Mouse (Mus musculus): Measurements from ENCODE around the gene Ech1.
"Not testable (repeated sequence)": the region's sequence is repeated elsewhere in the genome, so short reads cannot be mapped to it uniquely, and the experiment has no call there.

The Ech1 gene

GRCm38 (mm10) chr7:28862817-28863499 lies 37.9 kb downstream of the Ech1 start:
- peak; percentile 52 to 76 for DNase-seq (ENCODE audit: low spot score in 2 of 2)

- no peak for DNase-seq (ENCODE audit: low spot score in 2 of 2)
Observed at GRCm38 (mm10) chr7:28863540-28863939, 38.5 kb downstream of the Ech1 start, which contains the start of gene Lgals7. Gene Lgals7 (plus strand): TSS chr7:28863853.

- DNase-seq (ENCODE audit: low spot score in 2 of 2): no peak
Observed at GRCm38 (mm10) chr7:28864288-28864750, 39.3 kb downstream of the Ech1 start.

GRCm38 (mm10) chr7:28865481-28866300 lies 40.7 kb downstream of the Ech1 start:
- DNase-seq (ENCODE audit: low spot score in 2 of 2): peak; percentile 73 to 75

GRCm38 (mm10) chr7:28866769-28867507 lies 41.9 kb downstream of the Ech1 start:
- no peak for DNase-seq (ENCODE audit: low spot score in 2 of 2)

- not testable (repeated sequence) for DNase-seq (ENCODE audit: low spot score in 2 of 2)
Observed at GRCm38 (mm10) chr7:28867508-28868340, 42.7 kb downstream of the Ech1 start.

GRCm38 (mm10) chr7:28870901-28871664 lies 46.1 kb downstream of the Ech1 start:
- no peak for DNase-seq (ENCODE audit: low spot score in 2 of 2)

GRCm38 (mm10) chr7:28874565-28874964 lies 49.5 kb downstream of the Ech1 start:
- no peak for DNase-seq (ENCODE audit: low spot score in 2 of 2)

GRCm38 (mm10) chr7:28876099-28876498 lies 51.1 kb downstream of the Ech1 start:
- DNase-seq (ENCODE audit: low spot score in 2 of 2): no peak

GRCm38 (mm10) chr7:28877155-28877554 lies 52.1 kb downstream of the Ech1 start:
- no peak for DNase-seq (ENCODE audit: low spot score in 2 of 2)

- no peak for DNase-seq (ENCODE audit: low spot score in 2 of 2)
Observed at GRCm38 (mm10) chr7:28877856-28878255, 52.8 kb downstream of the Ech1 start.

GRCm38 (mm10) chr7:28879606-28880005 lies 54.6 kb downstream of the Ech1 start:
- DNase-seq (ENCODE audit: low spot score in 2 of 2): no peak

GRCm38 (mm10) chr7:28880554-28880953 lies 55.5 kb downstream of the Ech1 start:
- no peak for DNase-seq (ENCODE audit: low spot score in 2 of 2)

- no peak for DNase-seq (ENCODE audit: low spot score in 2 of 2)
Observed at GRCm38 (mm10) chr7:28881199-28881598, 56.2 kb downstream of the Ech1 start, which contains the start of gene Capn12. Gene Capn12 (plus strand): TSS chr7:28881422.
